In the genomic region with DNA sequence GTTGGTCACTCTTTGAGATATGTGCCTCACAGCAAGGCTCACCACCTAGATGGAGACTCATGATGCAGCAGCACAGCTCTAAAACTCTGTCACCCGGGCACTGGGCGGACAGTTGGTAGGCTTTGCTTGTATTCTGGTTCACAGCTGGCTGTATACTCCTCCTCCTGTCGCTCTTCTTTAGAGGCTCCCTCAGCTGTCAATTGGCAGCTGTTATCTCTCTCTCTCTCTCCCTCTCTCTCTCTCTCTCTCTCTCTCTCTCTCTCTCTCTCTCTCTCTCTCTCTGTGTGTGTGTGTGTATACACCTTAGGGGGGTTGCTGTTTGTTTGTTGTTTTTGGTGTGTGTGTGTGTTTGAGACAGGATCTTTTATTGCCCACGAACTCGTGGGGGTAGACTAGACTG, we compare ENCODE assay signal across 25 mouse cellular contexts.
DNase-seq lines count a peak whose midpoint lies in the region; ATAC-seq and TF ChIP-seq lines count a peak whose summit lies in the region.
"Had no signal": no experiment of that assay in that cellular context is flagged by ENCODE, and none has a peak within 500 bp of the region (broad histone marks: within the 10 kb centered on the region; RNA-seq: fewer than 3 reads in every experiment).

No protein-coding gene starts in this region.

- H3K4me3 ChIP-seq in C2C12 (ENCODE audit: insufficient read depth, poor library complexity, severe bottlenecking): no peak overlapping the region
- H3K4me3 ChIP-seq in embryonic facial prominence, embryonic 10.5 days: no peak overlapping the region
- H3K4me3 ChIP-seq in limb, embryonic 11.5 days (ENCODE audit: low read depth, low read length): no peak overlapping the region
- H3K4me3 ChIP-seq in forebrain, embryonic 13.5 days: no peak overlapping the region
- no peak overlapping the region for H3K4me3 ChIP-seq in liver, embryonic 11.5 days (ENCODE audit: low read depth, low read length)
- H3K4me3 ChIP-seq: embryonic facial prominence, embryonic 12.5 days; erythroblast, embryonic 14.5 days; forebrain, embryonic 12.5 days; heart, embryonic 12.5 days; heart, embryonic 15.5 days had no signal

- no peak overlapping the region for H3K9ac ChIP-seq in limb, embryonic 11.5 days (ENCODE audit: low read length)
- no peak overlapping the region for H3K9ac ChIP-seq in forebrain, embryonic 13.5 days
- no peak overlapping the region for H3K9ac ChIP-seq in liver, embryonic 11.5 days (ENCODE audit: low read depth, low read length)
- H3K9ac ChIP-seq: embryonic facial prominence, embryonic 12.5 days; forebrain, embryonic 12.5 days; forebrain, postnatal 0 days; heart, embryonic 12.5 days; heart, embryonic 15.5 days; hindbrain, embryonic 14.5 days had no signal

- peaks cover 54% of the 10 kb centered on the region for H3K4me1 ChIP-seq in embryonic facial prominence, embryonic 10.5 days
- peaks cover 42% of the 10 kb centered on the region for H3K4me1 ChIP-seq in limb, embryonic 11.5 days (ENCODE audit: control insufficient read depth, insufficient read depth, low read length)
- H3K4me1 ChIP-seq in forebrain, embryonic 13.5 days: no peaks in the 10 kb centered on the region
- no peaks in the 10 kb centered on the region for H3K4me1 ChIP-seq in liver, embryonic 11.5 days (replicated peaks; ENCODE audit: control insufficient read depth, insufficient read depth, low read length)
- H3K4me1 ChIP-seq: forebrain, embryonic 12.5 days had no signal

- no peak for ATAC-seq in limb, embryonic 11.5 days (ENCODE audit: insufficient number of reproducible peaks, low FRiP score, low TSS enrichment, low read depth)
- ATAC-seq in forebrain, embryonic 13.5 days: no peak
- no peak for ATAC-seq in liver, embryonic 11.5 days (replicated peaks; ENCODE audit: low FRiP score)
- ATAC-seq: CD4-positive, CD25-positive, alpha-beta regulatory T cell, adult 4 months; forebrain, postnatal 0 days; inflammation-experienced regulatory T-cells, adult 6 months; intestine, embryonic 16.5 days had no signal

- no peak for DNase-seq in embryonic facial prominence, embryonic 10.5 days (ENCODE audit: low spot score)
- no peak for DNase-seq in limb, embryonic 11.5 days (ENCODE audit: low spot score)
- DNase-seq in T-cell, adult 2 months (ENCODE audit: low spot score): no peak
- no peak for DNase-seq in liver, embryonic 11.5 days (ENCODE audit: low spot score)
- DNase-seq: adrenal gland, postnatal 36 days; cerebellum, adult 18-20 months; cerebellum, adult 9-10 months; cerebellum, postnatal 14 days; forebrain, postnatal 0 days; gastrocnemius, postnatal 25 days; heart, adult 18-20 months; heart, postnatal 10 days; heart, postnatal 4 days had no signal

- no peaks in the 10 kb centered on the region for H3K79me3 ChIP-seq in C2C12 (ENCODE audit: low read depth)

- peak overlapping the region; percentile 82; the same call in 1 of the 2 replicates for H3K27ac ChIP-seq in embryonic facial prominence, embryonic 10.5 days (replicated peaks)
- H3K27ac ChIP-seq in limb, embryonic 11.5 days (replicated peaks; ENCODE audit: low read depth, low read length): peak overlapping the region; percentile 94; the same call in 1 of the 2 replicates
- no peak overlapping the region for H3K27ac ChIP-seq in forebrain, embryonic 13.5 days
- no peak overlapping the region for H3K27ac ChIP-seq in liver, embryonic 11.5 days (ENCODE audit: low read depth, low read length)
- H3K27ac ChIP-seq: embryonic facial prominence, embryonic 12.5 days; forebrain, embryonic 12.5 days; heart, embryonic 15.5 days; hindbrain, embryonic 14.5 days; hindbrain, postnatal 0 days had no signal

- H3K9me3 ChIP-seq in embryonic facial prominence, embryonic 10.5 days: no peaks in the 10 kb centered on the region
- H3K9me3 ChIP-seq in limb, embryonic 11.5 days (ENCODE audit: control insufficient read depth, low read length): no peaks in the 10 kb centered on the region
- H3K9me3 ChIP-seq in forebrain, embryonic 13.5 days (replicated peaks): no peaks in the 10 kb centered on the region
- H3K9me3 ChIP-seq in liver, embryonic 11.5 days (ENCODE audit: control insufficient read depth, low read length): no peaks in the 10 kb centered on the region
- H3K9me3 ChIP-seq: embryonic facial prominence, embryonic 12.5 days; forebrain, embryonic 12.5 days; heart, embryonic 12.5 days; heart, embryonic 15.5 days had no signal

- no peaks in the 10 kb centered on the region for H3K36me3 ChIP-seq in C2C12 (ENCODE audit: control insufficient read depth, insufficient read depth)
- H3K36me3 ChIP-seq in embryonic facial prominence, embryonic 10.5 days (replicated peaks): no peaks in the 10 kb centered on the region
- H3K36me3 ChIP-seq in limb, embryonic 11.5 days (ENCODE audit: control insufficient read depth, insufficient read depth, low read length): no peaks in the 10 kb centered on the region
- H3K36me3 ChIP-seq in forebrain, embryonic 13.5 days (ENCODE audit: poor library complexity, severe bottlenecking): no peaks in the 10 kb centered on the region
- no peaks in the 10 kb centered on the region for H3K36me3 ChIP-seq in liver, embryonic 11.5 days (ENCODE audit: control insufficient read depth, insufficient read depth, low read length)
- H3K36me3 ChIP-seq: embryonic facial prominence, embryonic 12.5 days; forebrain, embryonic 12.5 days; heart, embryonic 12.5 days; heart, embryonic 15.5 days had no signal

- H3K27me3 ChIP-seq in C2C12 (ENCODE audit: control insufficient read depth, insufficient read depth, insufficient read length): no peaks in the 10 kb centered on the region
- H3K27me3 ChIP-seq in embryonic facial prominence, embryonic 10.5 days (replicated peaks; ENCODE audit: low read depth, poor library complexity, severe bottlenecking): no peaks in the 10 kb centered on the region
- no peaks in the 10 kb centered on the region for H3K27me3 ChIP-seq in limb, embryonic 11.5 days (ENCODE audit: control insufficient read depth, insufficient read depth, low read length)
- H3K27me3 ChIP-seq in forebrain, embryonic 13.5 days: no peaks in the 10 kb centered on the region
- H3K27me3 ChIP-seq in liver, embryonic 11.5 days (replicated peaks; ENCODE audit: control insufficient read depth, insufficient read depth, low read length): no peaks in the 10 kb centered on the region; the same call in 1 of the 2 replicates
- H3K27me3 ChIP-seq: embryonic facial prominence, embryonic 12.5 days; forebrain, embryonic 12.5 days; heart, embryonic 12.5 days; heart, embryonic 15.5 days had no signal

- H3K4me2 ChIP-seq in limb, embryonic 11.5 days (ENCODE audit: low read depth, severe bottlenecking): no peak overlapping the region
- no peak overlapping the region for H3K4me2 ChIP-seq in forebrain, embryonic 13.5 days
- H3K4me2 ChIP-seq in liver, embryonic 11.5 days: no peak overlapping the region
- H3K4me2 ChIP-seq: embryonic facial prominence, embryonic 12.5 days; forebrain, embryonic 12.5 days; heart, embryonic 12.5 days; heart, embryonic 15.5 days; hindbrain, embryonic 14.5 days had no signal

- TF ChIP-seq CTCF in C2C12 (IDR thresholded peaks at IDR 0.05; ENCODE audit: control insufficient read depth, insufficient read depth, insufficient read length): no peak

- no peak overlapping the region for H3ac ChIP-seq in C2C12 (ENCODE audit: control insufficient read depth, insufficient read length, low read depth)

- 69% methylated on average over 5 of the region's 5 CpGs for WGBS in embryonic facial prominence, embryonic 10.5 days
- WGBS in limb, embryonic 11.5 days: 30% methylated on average over 5 of the region's 5 CpGs
- WGBS in forebrain, embryonic 13.5 days: 77% methylated on average over 5 of the region's 5 CpGs
- 57% methylated on average over 5 of the region's 5 CpGs for WGBS in liver, embryonic 11.5 days

- H3K79me2 ChIP-seq in C2C12 (ENCODE audit: control insufficient read depth, insufficient read depth): no peaks in the 10 kb centered on the region

TF ChIP-seq in C2C12, 6 proteins besides CTCF, POLR2A, EP300 and RAD21:
- no peak for TF ChIP-seq MYOG (IDR thresholded peaks at IDR 0.05; ENCODE audit: control insufficient read depth, extremely low read depth, insufficient read length)
- no peak for TF ChIP-seq MAX (IDR thresholded peaks at IDR 0.05)
- peak; percentile 35 for TF ChIP-seq MYOD1 (IDR thresholded peaks at IDR 0.05; ENCODE audit: control insufficient read depth, insufficient read length, low read depth)
- TF ChIP-seq USF1 (IDR thresholded peaks at IDR 0.05; ENCODE audit: low read depth): no peak
- no peak for TF ChIP-seq CEBPB (IDR thresholded peaks at IDR 0.05; ENCODE audit: low read depth)
- TF ChIP-seq FOSL1 (IDR thresholded peaks at IDR 0.05; ENCODE audit: insufficient read depth, low read length, poor library complexity, severe bottlenecking): no peak

Comparison
In these comparisons a context has a peak if more than half of its experiments do, and no peak if none do; other contexts are left out.
1. H3K27ac ChIP-seq: peak in embryonic facial prominence, embryonic 10.5 days (single experiment) and limb, embryonic 11.5 days (single experiment); none in forebrain, embryonic 13.5 days (single experiment) and liver, embryonic 11.5 days (single experiment).